ENCODE assay signal across 9 mouse cellular contexts in the genomic region with DNA sequence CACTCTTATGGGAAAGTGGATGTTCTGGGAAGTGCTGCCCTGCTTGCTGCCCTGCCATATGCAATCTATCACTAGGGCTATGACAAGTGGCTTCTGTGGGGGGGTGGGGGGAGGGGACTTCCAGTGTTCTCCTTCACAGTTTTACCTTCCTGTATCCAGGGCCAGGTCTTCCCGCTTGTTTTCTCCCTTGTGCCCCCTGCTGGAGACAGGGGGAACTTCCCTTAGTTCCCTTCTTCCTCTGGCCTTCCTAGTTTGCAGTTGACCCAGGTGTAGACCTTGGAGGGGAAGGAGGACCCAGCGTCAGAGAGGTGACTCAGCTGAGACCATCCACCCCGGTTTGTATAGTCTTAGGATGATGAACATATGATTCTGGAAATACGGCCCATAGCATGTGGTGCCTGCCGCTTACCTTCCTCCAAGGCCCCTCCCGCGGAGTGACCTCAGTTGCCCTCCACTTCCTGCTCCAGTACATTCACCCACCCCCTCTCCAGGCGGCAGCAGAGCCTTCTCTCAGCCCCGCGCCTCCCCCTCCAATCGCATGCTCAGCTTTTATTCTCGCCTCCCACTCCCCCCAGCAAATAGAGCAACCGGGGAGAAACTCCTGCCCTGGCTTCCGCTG. TPM values are rescaled to one million over a fixed set of nuclear protein-coding genes. Genes with fewer than 3 reads are reported as not detected.
A peak's percentile ranks its signal among the peaks of the same experiment; 100 is the strongest.
DNase-seq lines count a peak whose midpoint lies in the region; ATAC-seq and TF ChIP-seq lines count a peak whose summit lies in the region.
"Had no signal": no experiment of that assay in that cellular context is flagged by ENCODE, and none has a peak within 500 bp of the region (broad histone marks: within the 10 kb centered on the region; RNA-seq: fewer than 3 reads in every experiment).

No protein-coding gene starts in this region.

- peak overlapping the region; percentile 76 for H3K27ac ChIP-seq in midbrain, embryonic 10.5 days (replicated peaks)
- H3K27ac ChIP-seq in midbrain, embryonic 15.5 days: no peak overlapping the region
- H3K27ac ChIP-seq in lung, postnatal 0 days (ENCODE audit: low read length): no peak overlapping the region
- H3K27ac ChIP-seq: hindbrain, embryonic 15.5 days had no signal

- WGBS in midbrain, embryonic 10.5 days: 31% methylated on average over 14 of the region's 14 CpGs
- 40% methylated on average over 14 of the region's 14 CpGs for WGBS in midbrain, embryonic 15.5 days
- WGBS in lung, postnatal 0 days: 21% methylated on average over 13 of the region's 14 CpGs

- peaks cover 36% of the 10 kb centered on the region for H3K4me1 ChIP-seq in midbrain, embryonic 10.5 days
- H3K4me1 ChIP-seq in midbrain, embryonic 15.5 days: peaks cover 9% of the 10 kb centered on the region
- peaks cover 4% of the 10 kb centered on the region; the same call in 1 of the 2 replicates for H3K4me1 ChIP-seq in lung, postnatal 0 days (ENCODE audit: insufficient read depth, low read depth, low read length)

- no peak overlapping the region for H3K9ac ChIP-seq in midbrain, embryonic 15.5 days
- H3K9ac ChIP-seq in lung, postnatal 0 days (replicated peaks; ENCODE audit: low read depth): no peak overlapping the region
- H3K9ac ChIP-seq: hindbrain, embryonic 15.5 days had no signal

- ATAC-seq in midbrain, embryonic 15.5 days (replicated peaks): no peak
- ATAC-seq in lung, postnatal 0 days: no peak

- no peaks in the 10 kb centered on the region for H3K36me3 ChIP-seq in midbrain, embryonic 10.5 days
- no peaks in the 10 kb centered on the region for H3K36me3 ChIP-seq in midbrain, embryonic 15.5 days (replicated peaks)
- no peaks in the 10 kb centered on the region for H3K36me3 ChIP-seq in lung, postnatal 0 days (ENCODE audit: insufficient read depth, low read length)
- H3K36me3 ChIP-seq: hindbrain, embryonic 15.5 days had no signal

- no peaks in the 10 kb centered on the region for H3K9me3 ChIP-seq in midbrain, embryonic 10.5 days (replicated peaks)
- H3K9me3 ChIP-seq in midbrain, embryonic 15.5 days: no peaks in the 10 kb centered on the region
- no peaks in the 10 kb centered on the region for H3K9me3 ChIP-seq in lung, postnatal 0 days (ENCODE audit: low read length)
- H3K9me3 ChIP-seq: hindbrain, embryonic 15.5 days had no signal

- TF ChIP-seq CTCF in lung, postnatal 0 days (IDR thresholded peaks at IDR 0.05): peak; percentile 87

- no peak overlapping the region for H3K4me3 ChIP-seq in midbrain, embryonic 10.5 days
- no peak overlapping the region for H3K4me3 ChIP-seq in midbrain, embryonic 15.5 days
- no peak overlapping the region for H3K4me3 ChIP-seq in lung, postnatal 0 days (ENCODE audit: low read depth, low read length)
- H3K4me3 ChIP-seq: hindbrain, embryonic 15.5 days had no signal

- no peak overlapping the region for H3K4me2 ChIP-seq in midbrain, embryonic 15.5 days
- no peak overlapping the region for H3K4me2 ChIP-seq in lung, postnatal 0 days (replicated peaks; ENCODE audit: low read depth, low read length)
- H3K4me2 ChIP-seq: hindbrain, embryonic 15.5 days had no signal

- DNase-seq in cerebellum, adult 11-12 months: peak; percentile 48
- no peak for DNase-seq in cerebellum, adult 8-10 months
- DNase-seq in midbrain, embryonic 10.5 days (ENCODE audit: low spot score): peak; percentile 68
- peak; percentile 53 for DNase-seq in cerebellum, adult 9-11 months
- DNase-seq in induced T-regulatory cell, adult 2 months (ENCODE audit: low read depth): peak; percentile 63
- DNase-seq in lung, postnatal 0 days (ENCODE audit: low spot score): peak; percentile 66
- peak; percentile 11 to 27 for DNase-seq in thymus, postnatal 36 days

- no peak for TF ChIP-seq EP300 in lung, postnatal 0 days (IDR thresholded peaks at IDR 0.05)

- H3K27me3 ChIP-seq in midbrain, embryonic 10.5 days (ENCODE audit: low read depth, poor library complexity, severe bottlenecking): peaks cover 46% of the 10 kb centered on the region
- H3K27me3 ChIP-seq in midbrain, embryonic 15.5 days (replicated peaks): no peaks in the 10 kb centered on the region
- H3K27me3 ChIP-seq in lung, postnatal 0 days (replicated peaks; ENCODE audit: insufficient read depth, low read length): peaks cover 3% of the 10 kb centered on the region; the same call in 1 of the 2 replicates
- H3K27me3 ChIP-seq: hindbrain, embryonic 15.5 days had no signal

RNA-seq across cellular contexts. Expression of gene Cyp46a1, which starts 4.5 kb away (rescaled TPM):
- 17.5 and 19.4 TPM in 2 replicates for polyA plus RNA-seq in midbrain, embryonic 10.5 days (2016; fragmentation: Nextera tagmentation; extraction: Ambion mirVana)
- 23.6 and 24.9 TPM in 2 replicates for polyA plus RNA-seq in midbrain, embryonic 15.5 days (2015; fragmentation: Nextera tagmentation; extraction: Ambion mirVana)
- polyA plus RNA-seq in lung, postnatal 0 days (2015; fragmentation: Nextera tagmentation; extraction: Ambion mirVana): 1.0 and 1.3 TPM in 2 replicates

RNA-seq across cellular contexts. Expression of gene Eml1, which starts 32.1 kb away (rescaled TPM):
- 121 and 123 TPM in 2 replicates for polyA plus RNA-seq in midbrain, embryonic 10.5 days (2016; fragmentation: Nextera tagmentation; extraction: Ambion mirVana)
- polyA plus RNA-seq in midbrain, embryonic 15.5 days (2015; fragmentation: Nextera tagmentation; extraction: Ambion mirVana): 52.9 and 61.3 TPM in 2 replicates
- 55.0 and 68.7 TPM in 2 replicates for polyA plus RNA-seq in lung, postnatal 0 days (2015; fragmentation: Nextera tagmentation; extraction: Ambion mirVana)

RNA-seq across cellular contexts. Expression of gene Hhipl1, which starts 32.6 kb away (rescaled TPM):
- 3.7 and 5.1 TPM in 2 replicates for polyA plus RNA-seq in midbrain, embryonic 10.5 days (2016; fragmentation: Nextera tagmentation; extraction: Ambion mirVana)
- 2.7 and 2.8 TPM in 2 replicates for polyA plus RNA-seq in midbrain, embryonic 15.5 days (2015; fragmentation: Nextera tagmentation; extraction: Ambion mirVana)
- polyA plus RNA-seq in lung, postnatal 0 days (2015; fragmentation: Nextera tagmentation; extraction: Ambion mirVana): 0.35 and 0.57 TPM in 2 replicates
